Mouse (Mus musculus) ovary, adult 18-20 months (tissue): Measurements from ENCODE around the gene Abhd17a.

Experiments used
- DNase-seq: peaks from one replicate; pipeline ENCODE4 v3.0.0; 2022; ENCODE audit warnings: low spot score, mixed read lengths

The Abhd17a gene

GRCm38 (mm10) chr10:80546945-80547344, 43.2 kb downstream of the Abhd17a start:
- no peak for DNase-seq

- DNase-seq: no peak
Measured at GRCm38 (mm10) chr10:80545590-80545989, 44.6 kb downstream of the Abhd17a start.

- DNase-seq: no peak
Measured at GRCm38 (mm10) chr10:80543873-80544272, 46.3 kb downstream of the Abhd17a start.

- no peak for DNase-seq
Measured at GRCm38 (mm10) chr10:80539493-80539892, 50.6 kb downstream of the Abhd17a start.

GRCm38 (mm10) chr10:80538710-80539394, 51.3 kb downstream of the Abhd17a start, which contains the start of gene Atp8b3:
Gene Atp8b3, minus strand, starts transcription at chr10:80539124.
- DNase-seq: peak; percentile 80

GRCm38 (mm10) chr10:80538180-80538579, 52.0 kb downstream of the Abhd17a start:
- no peak for DNase-seq

GRCm38 (mm10) chr10:80535711-80536110, 54.4 kb downstream of the Abhd17a start:
- no peak for DNase-seq

- no peak for DNase-seq
Measured at GRCm38 (mm10) chr10:80535071-80535470, 55.1 kb downstream of the Abhd17a start.

GRCm38 (mm10) chr10:80533704-80534103, 56.4 kb downstream of the Abhd17a start:
- DNase-seq: peak; percentile 68
